Mouse (Mus musculus): Measurements from ENCODE around the gene Irgm2.
"Not testable (repeated sequence)": the region's sequence is repeated elsewhere in the genome, so short reads cannot be mapped to it uniquely, and the experiment has no call there.

The Irgm2 gene

DNA sequence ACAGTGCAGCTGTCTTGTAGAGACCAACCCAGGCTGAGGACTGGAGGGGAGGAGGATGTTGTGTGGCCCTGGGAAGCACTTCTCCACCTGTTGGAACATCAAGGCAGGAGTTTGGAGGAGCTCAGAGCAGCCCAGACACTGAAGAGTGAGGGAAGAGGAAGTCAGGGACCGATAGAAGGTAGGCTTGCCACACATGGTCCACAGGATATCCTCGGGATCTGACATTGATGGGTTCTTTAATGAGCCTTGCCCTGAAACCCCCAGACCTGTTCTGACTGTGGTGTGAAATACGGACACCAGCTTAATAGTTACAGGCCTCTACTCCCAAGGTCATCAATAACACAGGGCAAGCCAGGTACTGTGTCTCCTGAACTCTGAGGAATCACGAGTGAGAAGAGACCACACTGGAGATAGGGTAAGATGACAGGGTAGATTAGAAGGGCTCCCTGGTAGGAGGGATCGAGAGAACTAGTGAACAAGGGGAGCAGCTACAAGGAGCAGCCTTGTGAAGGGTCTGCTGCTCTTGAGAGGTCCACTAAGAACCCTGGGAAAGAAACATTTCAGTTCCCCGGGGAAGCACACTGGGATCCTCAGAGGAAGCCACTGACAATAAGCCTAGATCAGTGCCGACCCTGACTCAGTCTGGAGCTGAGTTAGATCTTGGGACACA, 14.4 kb downstream of the Irgm2 start:
- DNase-seq (ENCODE audit: low read depth, low spot score) = no peak

DNA sequence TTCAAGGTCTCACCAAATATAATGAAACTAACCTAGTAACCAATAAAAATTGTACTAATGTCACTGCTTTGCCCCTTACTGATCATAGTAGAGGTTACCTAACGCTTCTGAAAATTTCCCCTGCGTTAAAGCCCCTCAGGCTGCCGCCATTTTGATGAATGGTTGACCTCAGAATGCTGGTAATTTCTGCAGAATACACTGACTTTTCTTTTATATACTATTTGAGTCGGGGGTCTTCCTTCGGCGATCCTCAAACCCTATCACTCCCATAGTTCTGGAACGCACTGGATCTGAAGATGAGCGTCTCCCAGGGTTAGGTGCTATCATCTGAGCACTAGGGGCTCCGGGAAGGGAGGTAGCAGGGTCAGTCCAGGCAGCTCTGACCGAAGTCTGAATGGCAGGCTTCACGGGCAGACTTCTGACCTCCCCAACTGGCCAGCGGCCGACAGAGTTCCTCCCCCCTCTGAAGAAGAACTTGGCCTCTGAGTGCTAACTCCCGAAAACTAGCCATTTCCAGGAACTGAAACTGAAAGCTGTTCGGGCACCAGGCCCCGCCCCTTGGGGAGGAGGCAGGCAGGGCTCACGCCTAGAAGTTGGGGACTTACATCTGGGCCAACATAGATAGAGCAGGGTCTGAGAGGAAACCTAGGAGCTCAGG, 15.1 kb downstream of the Irgm2 start:
- peak; percentile 47 for DNase-seq (ENCODE audit: low read depth, low spot score)

DNA sequence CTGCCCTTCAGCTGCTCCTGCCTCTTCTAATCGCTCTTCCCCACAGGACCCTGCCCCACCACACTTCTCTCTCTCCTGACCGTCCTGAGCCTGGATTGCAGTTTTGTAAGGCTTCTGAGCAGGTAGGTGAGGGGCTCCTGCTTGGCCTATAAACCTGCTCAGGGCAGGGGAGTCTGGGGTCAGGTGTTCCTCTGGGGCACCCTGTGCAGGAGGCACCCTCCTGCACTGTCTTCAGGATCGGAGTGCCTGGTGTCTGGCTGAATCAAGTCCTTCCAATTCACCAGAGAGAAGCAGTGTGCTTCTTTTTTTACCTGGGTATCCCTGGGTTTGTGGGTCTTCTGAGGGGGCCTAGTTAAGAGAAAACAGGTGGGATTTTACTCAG, 15.6 kb downstream of the Irgm2 start:
- DNase-seq (ENCODE audit: low read depth, low spot score) = not testable (repeated sequence)

GRCm38 (mm10) chr11:58215814-58216213, 16.4 kb downstream of the Irgm2 start:
- DNase-seq (ENCODE audit: low read depth, low spot score) = no peak

GRCm38 (mm10) chr11:58216823-58217222, 17.4 kb downstream of the Irgm2 start:
- no peak for DNase-seq (ENCODE audit: low read depth, low spot score)

GRCm38 (mm10) chr11:58223751-58224150, 24.3 kb downstream of the Irgm2 start:
- DNase-seq (ENCODE audit: low read depth, low spot score) = no peak

DNA sequence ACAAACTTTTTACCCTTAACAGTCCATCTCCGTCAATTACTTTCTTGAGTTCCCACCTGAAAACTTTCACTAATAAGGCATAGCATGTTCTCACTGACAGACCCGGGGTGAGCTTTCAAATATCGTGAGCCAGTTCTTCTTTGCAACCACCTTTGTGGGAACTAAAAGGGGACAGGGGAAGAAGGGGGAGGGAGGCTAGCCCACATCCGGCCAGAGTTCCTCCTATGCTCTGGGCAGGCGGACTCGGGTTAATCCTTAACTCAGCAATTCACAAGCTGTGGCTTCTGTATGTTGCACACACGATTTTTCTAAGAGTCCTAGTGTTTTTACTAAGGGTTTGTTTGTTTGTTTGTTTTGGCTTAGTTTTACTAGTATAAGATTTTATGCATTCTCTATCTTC, 24.9 kb downstream of the Irgm2 start:
- DNase-seq (ENCODE audit: low read depth, low spot score) = no peak

DNA sequence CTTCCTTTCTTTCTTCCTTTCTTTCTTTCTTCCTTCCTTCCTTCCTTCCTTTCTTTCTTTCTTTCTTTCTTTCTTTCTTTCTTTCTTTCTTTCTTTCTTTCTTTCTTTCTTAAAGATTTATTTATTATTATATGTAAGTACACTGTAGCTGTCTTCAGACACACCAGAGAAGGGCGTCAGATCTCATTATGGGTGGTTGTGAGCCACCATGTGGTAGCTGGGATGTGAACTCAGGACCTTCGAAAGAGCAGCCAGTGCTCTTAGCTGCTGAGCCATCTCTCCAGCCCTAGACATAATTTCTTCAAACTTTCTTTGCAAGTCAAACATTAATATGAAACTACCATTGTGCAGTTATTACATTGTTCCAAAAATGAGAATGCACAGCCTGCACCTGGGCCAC, 25.5 kb downstream of the Irgm2 start:
- not testable (repeated sequence) for DNase-seq (ENCODE audit: low read depth, low spot score)

DNA sequence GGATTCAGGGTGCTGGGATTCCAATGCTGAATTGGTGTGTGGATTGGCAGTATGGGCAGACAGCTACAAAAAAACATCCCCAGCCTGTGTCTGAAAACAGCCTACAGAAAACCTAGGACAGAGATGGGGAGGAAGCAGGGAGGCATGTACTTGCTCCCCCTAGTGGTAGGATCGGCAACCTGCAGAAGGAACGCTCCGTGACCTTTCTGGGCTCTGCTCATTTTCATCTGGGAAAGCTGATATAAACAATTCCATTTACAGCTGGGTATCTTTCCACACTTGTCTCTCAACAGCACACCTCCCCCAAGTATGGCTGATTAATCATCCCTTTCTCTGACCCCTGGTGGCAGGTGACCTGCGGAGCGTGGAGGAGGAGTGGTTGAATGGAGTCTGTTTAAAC, 26.2 kb downstream of the Irgm2 start:
- DNase-seq (ENCODE audit: low read depth, low spot score) = peak; percentile 68

DNA sequence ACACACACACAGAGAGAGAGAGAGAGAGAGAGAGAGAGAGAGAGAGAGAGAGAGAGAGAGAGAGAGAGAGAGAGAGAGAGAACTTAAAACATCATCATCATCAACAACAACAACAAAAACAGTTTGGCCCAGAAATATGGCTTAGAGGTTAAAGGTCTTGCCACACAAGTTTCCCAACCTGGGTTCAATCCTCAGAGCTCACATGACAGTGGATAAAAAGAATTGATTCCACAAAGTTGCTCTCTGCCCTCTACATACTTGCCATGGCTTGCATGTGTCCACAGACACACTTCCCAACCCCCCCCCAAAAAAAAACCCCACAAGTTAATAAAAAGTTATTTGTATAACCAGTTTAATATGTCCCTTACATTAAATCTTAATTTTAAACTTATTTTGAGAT, 27.0 kb downstream of the Irgm2 start:
- no peak for DNase-seq (ENCODE audit: low read depth, low spot score)

DNA sequence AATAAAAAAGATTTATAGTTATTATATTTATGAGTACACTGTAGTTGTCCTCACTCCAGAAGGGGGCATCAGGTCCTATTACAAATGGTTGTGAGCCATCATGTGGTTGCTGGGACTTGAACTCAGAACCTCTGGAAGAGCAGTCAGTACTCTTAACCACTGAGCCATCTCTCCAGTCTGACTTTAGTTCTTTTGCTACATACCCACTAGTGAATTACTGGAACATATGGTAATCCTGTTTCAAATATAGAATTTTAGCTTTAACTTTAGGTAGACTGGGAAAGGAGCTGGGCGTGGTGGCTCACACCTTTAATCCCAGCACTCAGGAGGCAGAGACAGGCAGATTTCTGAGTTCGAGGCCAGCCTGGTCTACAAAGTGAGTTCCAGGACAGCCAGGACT, 28.6 kb downstream of the Irgm2 start:
- DNase-seq (ENCODE audit: low read depth, low spot score) = not testable (repeated sequence)

- DNase-seq (ENCODE audit: low read depth, low spot score) = no peak
These were observed 31.0 kb downstream of the Irgm2 start for GRCm38 (mm10) chr11:58230396-58230910.

DNA sequence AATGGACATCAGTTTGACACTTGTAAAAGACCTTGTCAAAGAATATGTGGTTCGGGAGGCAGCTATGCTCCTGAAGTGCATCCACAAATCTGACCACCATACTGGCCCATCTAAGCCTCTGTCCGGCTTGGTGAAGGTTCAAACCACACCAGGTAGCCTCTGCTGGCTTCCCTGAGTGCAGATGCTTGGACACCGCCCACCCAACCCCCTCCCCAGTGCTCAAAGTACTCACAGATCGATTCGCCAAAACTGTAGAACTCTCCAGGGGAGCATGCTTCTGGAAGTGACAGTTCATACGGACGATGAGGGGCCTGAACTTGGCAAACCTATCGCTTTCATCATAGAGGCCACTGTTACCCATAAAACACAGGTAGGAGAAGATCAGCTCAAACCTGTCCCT, 31.7 kb downstream of the Irgm2 start:
- DNase-seq (ENCODE audit: low read depth, low spot score) = no peak

DNA sequence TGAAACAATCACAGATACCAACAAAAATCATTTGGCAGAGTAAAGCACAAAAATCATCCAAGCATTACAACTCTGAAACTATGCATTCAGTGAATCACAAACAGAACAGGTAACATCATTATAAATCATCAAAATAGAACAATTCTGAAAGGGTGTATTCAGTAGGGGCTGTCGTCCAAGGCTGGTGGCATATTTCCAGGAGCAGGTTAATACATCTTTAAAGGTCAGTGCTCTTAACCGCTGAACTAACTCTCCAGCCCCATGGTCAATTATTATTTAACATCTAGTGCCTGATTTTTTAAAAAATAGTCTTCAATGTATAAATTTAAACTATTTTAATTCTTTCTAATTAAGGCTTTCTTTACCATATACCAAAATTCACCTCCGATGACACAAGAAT, 35.1 kb downstream of the Irgm2 start:
- not testable (repeated sequence) for DNase-seq (ENCODE audit: low read depth, low spot score)

DNA sequence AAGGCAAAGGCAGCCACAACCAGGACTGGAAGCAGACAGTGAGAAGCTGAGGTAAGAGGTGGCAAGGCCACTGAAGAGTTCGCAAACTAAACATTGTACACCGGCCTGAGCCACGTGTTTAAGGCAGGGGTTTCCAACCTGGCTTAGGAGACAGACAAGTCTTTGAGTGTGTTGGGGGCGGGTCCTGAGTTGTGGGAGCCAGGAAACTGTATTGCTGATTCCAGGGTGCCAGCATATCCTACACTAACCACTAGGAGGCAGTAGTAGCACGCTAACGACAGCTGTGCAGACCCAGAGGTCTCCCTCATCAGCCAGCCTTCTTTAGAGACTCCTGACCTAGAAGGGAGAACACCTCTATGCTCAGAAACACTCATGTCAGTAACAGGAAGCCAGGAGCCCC, 35.7 kb downstream of the Irgm2 start:
- no peak for DNase-seq (ENCODE audit: low read depth, low spot score)

DNA sequence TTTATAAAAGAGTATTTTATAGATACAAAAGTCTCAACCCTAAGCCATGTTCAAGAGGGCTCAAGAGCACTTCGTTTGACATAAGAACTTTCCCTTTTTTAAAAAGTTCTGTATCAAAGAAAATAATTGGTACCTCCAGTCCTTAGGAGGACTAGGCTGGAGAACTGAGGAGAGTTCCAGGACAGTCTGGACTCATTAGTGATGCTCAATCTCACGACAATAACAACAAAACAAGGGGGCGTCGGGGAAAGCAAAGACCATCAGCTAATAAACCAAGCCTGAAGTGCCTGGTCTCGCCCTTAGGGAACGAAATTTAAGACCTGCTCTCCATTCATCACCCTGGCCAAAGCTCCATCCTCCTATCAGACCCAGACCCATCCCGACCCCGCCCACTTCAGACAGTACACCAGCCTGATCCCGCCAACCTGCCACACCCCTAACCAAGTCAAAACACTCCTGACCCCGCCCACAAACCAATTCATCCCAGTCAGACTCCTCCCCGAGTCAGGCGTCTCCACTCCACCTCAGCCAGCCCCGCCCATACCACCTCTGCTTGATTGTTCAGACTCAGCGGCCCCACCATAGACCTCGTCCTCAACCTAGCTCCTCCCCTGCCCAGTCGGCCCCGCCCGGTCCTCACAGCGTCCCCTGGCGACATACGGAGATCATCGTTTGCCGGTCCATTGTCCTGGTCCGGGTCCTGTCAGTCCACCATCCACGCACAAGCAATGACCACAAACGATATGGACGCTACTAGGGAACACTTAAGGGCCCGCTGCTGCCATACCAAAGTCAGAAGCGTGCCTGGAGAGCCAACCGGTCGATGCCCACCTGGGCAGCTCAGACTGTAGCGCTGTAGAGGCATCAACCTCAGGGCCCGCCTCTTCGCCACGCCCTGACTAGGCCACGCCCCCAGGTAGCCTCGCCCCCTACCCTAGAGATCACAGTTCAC, 39.7 kb downstream of the Irgm2 start:
- DNase-seq (ENCODE audit: low read depth, low spot score) = peak; percentile 44

- no peak for DNase-seq (ENCODE audit: low read depth, low spot score)
These were observed 47.9 kb downstream of the Irgm2 start for GRCm38 (mm10) chr11:58247294-58247693.

DNA sequence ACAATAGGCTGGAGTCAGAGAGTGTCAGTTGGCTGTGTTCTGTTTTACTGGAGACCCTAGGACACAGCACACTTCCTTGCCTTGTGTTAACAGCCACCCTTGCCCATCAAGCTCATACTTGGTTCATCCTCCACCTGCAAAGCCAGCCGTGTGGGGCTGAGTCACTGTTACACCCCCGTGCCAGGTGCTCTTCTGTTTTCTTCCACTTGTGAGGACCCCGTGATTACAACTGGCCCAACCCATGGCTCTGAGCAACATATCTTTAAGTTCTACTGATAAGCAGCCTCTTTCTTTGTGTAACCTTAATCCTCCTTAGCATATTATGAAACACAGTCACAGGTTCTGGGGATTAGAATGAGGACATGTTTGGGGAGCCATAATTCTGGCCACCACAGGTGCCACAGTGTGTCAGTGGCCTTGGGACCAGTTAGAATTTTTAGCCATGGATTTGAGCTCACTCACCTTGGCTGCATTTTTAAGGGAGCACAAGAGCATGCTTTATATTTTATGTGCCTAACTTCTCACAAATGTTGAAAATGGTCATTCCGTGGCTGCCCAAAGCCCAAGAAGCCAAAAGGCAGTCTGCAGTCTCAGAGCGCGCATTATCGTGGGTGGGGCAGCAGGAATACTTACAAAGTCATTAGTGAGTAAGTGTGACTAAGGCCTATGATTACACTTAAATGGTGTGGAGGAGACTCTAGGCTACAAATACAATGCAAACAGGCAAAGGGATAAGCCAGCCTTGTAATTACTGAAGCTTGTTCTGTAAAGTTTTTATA, 50.0 kb downstream of the Irgm2 start:
- no peak for DNase-seq (ENCODE audit: low read depth, low spot score)

DNA sequence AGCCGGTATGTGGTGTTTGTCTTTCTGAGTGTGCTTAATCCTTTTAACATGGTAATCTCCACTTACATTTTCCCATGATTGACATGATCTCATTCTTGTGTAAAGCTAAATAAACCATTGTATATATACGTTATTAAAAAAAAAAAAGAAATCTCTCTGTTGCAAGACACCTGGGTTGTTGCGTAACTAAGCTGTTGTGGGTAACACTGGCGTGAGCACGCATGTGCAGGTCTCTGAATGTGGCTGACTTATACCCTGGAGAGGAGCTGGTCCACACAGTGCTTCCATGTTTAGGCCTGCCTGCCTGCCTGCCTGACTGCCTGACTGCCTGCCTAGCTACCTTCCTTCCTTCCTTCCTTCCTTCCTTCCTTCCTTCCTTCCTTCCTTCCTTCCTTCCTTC, 51.1 kb downstream of the Irgm2 start:
- no peak for DNase-seq (ENCODE audit: low read depth, low spot score)

DNA sequence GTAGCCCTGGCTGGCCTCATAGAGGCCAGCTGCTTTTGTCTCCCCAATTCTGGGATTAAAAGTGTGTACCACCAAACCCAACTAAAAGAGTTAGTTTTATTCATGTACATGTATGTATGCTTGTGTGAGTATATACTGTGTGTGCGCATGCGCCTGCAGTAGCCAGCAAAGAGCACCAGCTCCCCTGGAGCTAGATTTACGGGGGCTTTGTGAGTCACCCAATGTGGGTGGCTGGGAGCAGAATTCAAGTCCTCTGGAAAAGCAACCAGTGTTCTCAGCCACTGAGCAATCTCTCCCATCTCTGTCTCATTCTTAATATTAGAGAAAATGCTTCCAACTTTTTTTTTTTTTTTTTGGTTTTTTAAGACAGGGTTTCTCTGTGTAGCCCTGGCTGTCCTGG, 55.0 kb downstream of the Irgm2 start:
- DNase-seq (ENCODE audit: low read depth, low spot score) = no peak

DNA sequence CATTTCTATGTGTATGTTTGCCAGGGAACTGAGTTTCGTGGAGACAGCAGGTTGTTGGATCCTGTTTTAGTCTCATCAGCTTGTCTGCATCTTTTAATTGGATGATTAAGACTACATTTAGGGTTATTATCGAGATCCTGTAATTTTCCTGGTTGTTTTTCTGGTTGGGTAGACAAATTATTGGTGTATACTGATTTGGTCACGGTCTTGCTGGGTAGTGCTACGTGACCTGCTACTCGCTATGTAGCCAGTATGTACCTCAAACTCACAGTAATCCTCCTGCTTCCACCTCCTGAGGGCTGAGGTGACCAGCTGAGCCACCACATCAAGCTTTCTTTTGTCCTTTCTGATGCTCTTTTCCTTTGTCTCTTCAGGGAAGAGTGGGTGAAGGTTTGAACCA, 58.4 kb downstream of the Irgm2 start:
- no peak for DNase-seq (ENCODE audit: low read depth, low spot score)
